Mouse (Mus musculus) left cerebral cortex, postnatal 25 days (tissue): ENCODE results near the gene Smarca4. TPM values are rescaled to one million over a fixed set of nuclear protein-coding genes. Genes with fewer than 3 reads are reported as not detected.
A peak's percentile ranks its signal among the peaks of the same experiment; 100 is the strongest.

ENCODE experiments used
- DNase-seq, 2 experiments: peaks; one replicate each; pipeline ENCODE4 v3.0.0; 2022; ENCODE audit warnings: low spot score in 2 of 2, mixed read lengths in 1 of 2
- intact Hi-C: fragments of 180-260 bp; cut with DNase I; formaldehyde crosslinking; loops from one replicate; pipeline ENCODE4 v1.15.1; 2025
- microRNA-seq, 2 experiments: library from miRNA; unstranded; fragments of <30 nt; microRNA quantifications; one replicate each; pipeline ENCODE4 v1.2.0; 2022
- total RNA-seq, 2 experiments: library from RNA; stranded (reverse); gene quantifications; 2 replicates each; pipeline ENCODE4 v1.2.3; 2021

Smarca4 gene
- total RNA-seq, 2 experiments from 2014 or later, result 117 to 118 TPM

GRCm38 (mm10) chr9:21737188-21737587, 121.2 kb downstream of the Smarca4 start:
- intact Hi-C loops, result no loop called here
- peak in 1 of 2 experiments; percentile 83 for DNase-seq

- no peak for DNase-seq
- intact Hi-C loops, result no loop called here
Observed at GRCm38 (mm10) chr9:21738776-21739175, 122.8 kb downstream of the Smarca4 start.

- DNase-seq, result no peak
- intact Hi-C loops, result no loop called here
Observed at GRCm38 (mm10) chr9:21740427-21740826, 124.5 kb downstream of the Smarca4 start.

GRCm38 (mm10) chr9:21741514-21741913, 125.5 kb downstream of the Smarca4 start:
- intact Hi-C loops, result no loop called here

GRCm38 (mm10) chr9:21747238-21747774, 131.3 kb downstream of the Smarca4 start:
- intact Hi-C loops, result no loop called here
- no peak for DNase-seq

More at GRCm38 (mm10) chr9:21741514-21741913, 125.5 kb downstream of the Smarca4 start:
- no peak for DNase-seq

- peak in 1 of 2 experiments; percentile 32 for DNase-seq
- intact Hi-C loops, result no loop called here
Observed at GRCm38 (mm10) chr9:21748033-21748432, 132.1 kb downstream of the Smarca4 start.

- no peak for DNase-seq
- intact Hi-C loops, result no loop called here
Observed at GRCm38 (mm10) chr9:21748491-21748890, 132.5 kb downstream of the Smarca4 start.

- intact Hi-C loops, result no loop called here
- peak in 1 of 2 experiments; percentile 65 for DNase-seq
Observed at GRCm38 (mm10) chr9:21749382-21750118, 133.6 kb downstream of the Smarca4 start.

GRCm38 (mm10) chr9:21750370-21750769, 134.4 kb downstream of the Smarca4 start:
- DNase-seq, result no peak
- intact Hi-C loops, result no loop called here

GRCm38 (mm10) chr9:21751347-21751746, 135.4 kb downstream of the Smarca4 start:
- no peak for DNase-seq
- intact Hi-C loops, result no loop called here

GRCm38 (mm10) chr9:21752252-21752792, 136.4 kb downstream of the Smarca4 start:
- intact Hi-C loops, result no loop called here
- peak; percentile 36 to 81 for DNase-seq

Small RNA genes lying within 50 kb of the gene (microRNA-seq; reads per million reads assigned to microRNA genes)
- 0 reads per million in 2 experiments for gene Mir1946b

Other genes with a start within 250 kb of the Smarca4 start
- 10 to 100 TPM; 68.0 to 77.7 TPM for gene Ilf3, start 248.3 kb upstream of the Smarca4 start, total RNA-seq
- 10 to 100 TPM; 22.2 to 30.7 TPM for gene Qtrt1, start 204.3 kb upstream of the Smarca4 start, total RNA-seq
- 10 to 100 TPM; 55.5 to 63.4 TPM for gene Dnm2, start 191.3 kb upstream of the Smarca4 start, total RNA-seq
- 10 to 100 TPM; 14.3 to 15.6 TPM for gene Tmed1, start 105.9 kb upstream of the Smarca4 start, total RNA-seq
- gene AB124611, start 90.0 kb upstream of the Smarca4 start, total RNA-seq, result under 1 TPM; 0.30 to 0.66 TPM
- gene Carm1, start 69.3 kb upstream of the Smarca4 start, total RNA-seq, result 10 to 100 TPM; 70.8 to 74.0 TPM
- gene Timm29, start 23.4 kb upstream of the Smarca4 start, total RNA-seq, result 10 to 100 TPM; 45.5 to 48.2 TPM
- 10 to 100 TPM; 18.1 to 19.4 TPM for gene Yipf2, start 23.3 kb upstream of the Smarca4 start, total RNA-seq
- gene Ldlr, start 107.3 kb downstream of the Smarca4 start, total RNA-seq, result 10 to 100 TPM; 15.4 to 16.4 TPM
- 1 to 10 TPM; 1.6 to 1.7 TPM for gene Spc24, start 144.1 kb downstream of the Smarca4 start, total RNA-seq
- gene Kank2, start 182.6 kb downstream of the Smarca4 start, total RNA-seq, result 1 to 10 TPM; 7.4 to 7.5 TPM
- not detected for gene Angptl8, start 219.3 kb downstream of the Smarca4 start, total RNA-seq
- 10 to 100 TPM; 15.7 to 16.3 TPM for gene Dock6, start 236.5 kb downstream of the Smarca4 start, total RNA-seq